Mouse (Mus musculus): ENCODE results near the gene Xpo5. TPM values are rescaled to one million over a fixed set of nuclear protein-coding genes. Genes with fewer than 3 reads are reported as not detected.

Gene Xpo5
- polyA plus RNA-seq (2012; rRNA removed; ENCODE audit: low replicate concordance): 17.5 and 23.7 TPM in 2 replicates

GRCm38 (mm10) chr17:46202421-46203071, at the start of gene Xpo5, which contains the start of gene Polh:
TSS of gene Xpo5 (plus strand) at chr17:46202782.
TSS of gene Polh (minus strand) at chr17:46202645.

GRCm38 (mm10) chr17:46152847-46153782, 49.5 kb upstream of the Xpo5 start, which contains the start of gene Mad2l1bp:
TSS of gene Mad2l1bp (minus strand) at chr17:46153553.

GRCm38 (mm10) chr17:46160686-46161085, 41.9 kb upstream of the Xpo5 start, which contains the start of gene Gtpbp2:
TSS of gene Gtpbp2 (plus strand) at chr17:46161032.

GRCm38 (mm10) chr17:46247512-46248188, 45.1 kb downstream of the Xpo5 start, which contains the start of the genes Polr1c and Yipf3:
TSS of gene Polr1c (minus strand) at chr17:46248054.
TSS of gene Yipf3 (plus strand) at chr17:46248080.

GRCm38 (mm10) chr17:46253452-46254084, 51.0 kb downstream of the Xpo5 start, which contains the start of gene Lrrc73:
TSS of gene Lrrc73 (plus strand) at chr17:46253531.

GRCm38 (mm10) chr17:46282483-46283123, 80.0 kb downstream of the Xpo5 start, which contains the start of gene Tjap1:
TSS of gene Tjap1 (minus strand) at chr17:46283026.

Other genes starting within 250 kb of the Xpo5 start
- 326 and 345 TPM in 2 replicates for gene Vegfa, start 170.4 kb upstream of the Xpo5 start, polyA plus RNA-seq (2012; rRNA removed; ENCODE audit: low replicate concordance)
- 36.4 and 54.9 TPM in 2 replicates for gene Mrps18a, start 91.8 kb upstream of the Xpo5 start, polyA plus RNA-seq (2012; rRNA removed; ENCODE audit: low replicate concordance)
- 5.0 and 6.8 TPM in 2 replicates for gene Rsph9, start 58.6 kb upstream of the Xpo5 start, polyA plus RNA-seq (2012; rRNA removed; ENCODE audit: low replicate concordance)
- 15.7 and 17.7 TPM in 2 replicates for gene Mad2l1bp, start 49.2 kb upstream of the Xpo5 start, polyA plus RNA-seq (2012; rRNA removed; ENCODE audit: low replicate concordance)
- 130 and 159 TPM in 2 replicates for gene Gtpbp2, start 41.8 kb upstream of the Xpo5 start, polyA plus RNA-seq (2012; rRNA removed; ENCODE audit: low replicate concordance)
- gene Polh, start 137 bp upstream of the Xpo5 start, polyA plus RNA-seq (2012; rRNA removed; ENCODE audit: low replicate concordance): 5.6 and 7.7 TPM in 2 replicates
- 30.8 and 44.5 TPM in 2 replicates for gene Polr1c, start 45.3 kb downstream of the Xpo5 start, polyA plus RNA-seq (2012; rRNA removed; ENCODE audit: low replicate concordance)
- gene Yipf3, start 45.3 kb downstream of the Xpo5 start, polyA plus RNA-seq (2012; rRNA removed; ENCODE audit: low replicate concordance): 286 and 320 TPM in 2 replicates
- gene Lrrc73, start 50.7 kb downstream of the Xpo5 start, polyA plus RNA-seq (2012; rRNA removed; ENCODE audit: low replicate concordance): 1.2 and 2.9 TPM in 2 replicates
- gene Tjap1, start 80.2 kb downstream of the Xpo5 start, polyA plus RNA-seq (2012; rRNA removed; ENCODE audit: low replicate concordance): 38.5 and 59.6 TPM in 2 replicates
- 1.8 and 2.0 TPM in 2 replicates for gene Dlk2, start 94.6 kb downstream of the Xpo5 start, polyA plus RNA-seq (2012; rRNA removed; ENCODE audit: low replicate concordance)
- 22.9 and 27.6 TPM in 2 replicates for gene Abcc10, start 125.6 kb downstream of the Xpo5 start, polyA plus RNA-seq (2012; rRNA removed; ENCODE audit: low replicate concordance)
- gene Zfp318, start 180.9 kb downstream of the Xpo5 start, polyA plus RNA-seq (2012; rRNA removed; ENCODE audit: low replicate concordance): 26.3 and 34.3 TPM in 2 replicates
- 5.5 and 15.0 TPM in 2 replicates for gene Crip3, start 226.1 kb downstream of the Xpo5 start, polyA plus RNA-seq (2012; rRNA removed; ENCODE audit: low replicate concordance)
- 0.41 TPM in 1 of 2 replicates, not detected in the other for gene Slc22a7, start 235.7 kb downstream of the Xpo5 start, polyA plus RNA-seq (2012; rRNA removed; ENCODE audit: low replicate concordance)